ENCODE assay signal across 12 mouse cellular contexts in the genomic region with DNA sequence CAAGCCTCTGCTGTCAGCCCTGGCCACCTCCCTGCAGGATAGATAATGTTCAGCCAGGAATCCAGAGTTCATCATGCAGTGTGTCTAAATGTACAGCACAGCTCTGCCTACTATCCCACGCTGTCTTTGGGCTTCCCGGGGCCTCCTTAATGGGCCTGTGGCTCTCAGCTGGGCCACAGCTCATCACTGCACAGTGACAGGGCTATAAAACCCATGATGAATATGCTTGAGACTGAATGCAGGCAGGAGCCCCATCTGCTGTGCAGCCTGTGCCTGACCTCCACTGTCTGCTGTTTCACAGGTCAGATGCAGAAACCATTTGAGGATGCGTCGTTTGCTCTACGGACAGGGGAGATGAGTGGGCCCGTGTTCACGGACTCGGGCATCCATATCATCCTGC. TPM values are rescaled to one million over a fixed set of nuclear protein-coding genes. Genes with fewer than 3 reads are reported as not detected.
DNase-seq lines count a peak whose midpoint lies in the region; ATAC-seq lines count a peak whose summit lies in the region.
"Had no signal": no experiment of that assay in that cellular context is flagged by ENCODE, and none has a peak within 500 bp of the region (broad histone marks: within the 10 kb centered on the region; RNA-seq: fewer than 3 reads in every experiment).

No protein-coding gene starts in this region.

- H3K4me1 ChIP-seq in limb, embryonic 12.5 days (replicated peaks): peaks cover 12% of the 10 kb centered on the region
- peaks cover 13% of the 10 kb centered on the region; the same call in 1 of the 2 replicates for H3K4me1 ChIP-seq in limb, embryonic 10.5 days
- H3K4me1 ChIP-seq in midbrain, embryonic 13.5 days (replicated peaks): peaks cover 48% of the 10 kb centered on the region
- peaks cover 40% of the 10 kb centered on the region for H3K4me1 ChIP-seq in neural tube, embryonic 14.5 days (ENCODE audit: control insufficient read depth, insufficient read depth, low read length)
- H3K4me1 ChIP-seq: embryonic facial prominence, embryonic 13.5 days; lung, embryonic 15.5 days had no signal

- DNase-seq in embryo, embryonic 11 days: peak; percentile 40
- no peak for DNase-seq in embryo, embryonic 10 days (ENCODE audit: low spot score)
- DNase-seq in limb, embryonic 10.5 days (ENCODE audit: low spot score): no peak
- DNase-seq in adrenal gland, postnatal 36 days: no peak
- DNase-seq: layer of hippocampus, adult 9-11 months had no signal

- no peaks in the 10 kb centered on the region for H3K9me3 ChIP-seq in limb, embryonic 12.5 days
- no peaks in the 10 kb centered on the region for H3K9me3 ChIP-seq in limb, embryonic 10.5 days (replicated peaks)
- no peaks in the 10 kb centered on the region for H3K9me3 ChIP-seq in midbrain, embryonic 13.5 days
- H3K9me3 ChIP-seq in neural tube, embryonic 14.5 days (ENCODE audit: control insufficient read depth, low read length): no peaks in the 10 kb centered on the region
- H3K9me3 ChIP-seq: embryonic facial prominence, embryonic 13.5 days; lung, embryonic 15.5 days had no signal

- H3K4me2 ChIP-seq in limb, embryonic 12.5 days: no peak overlapping the region
- no peak overlapping the region for H3K4me2 ChIP-seq in midbrain, embryonic 13.5 days (replicated peaks)
- no peak overlapping the region for H3K4me2 ChIP-seq in neural tube, embryonic 14.5 days (ENCODE audit: low read depth, low read length)
- H3K4me2 ChIP-seq: embryonic facial prominence, embryonic 13.5 days; liver, embryonic 11.5 days; lung, embryonic 15.5 days had no signal

- WGBS in limb, embryonic 12.5 days: 86% methylated on average over 8 of the region's 8 CpGs
- WGBS in limb, embryonic 10.5 days: 83% methylated on average over 8 of the region's 8 CpGs
- WGBS in midbrain, embryonic 13.5 days: 83% methylated on average over 8 of the region's 8 CpGs
- 16% methylated on average over 8 of the region's 8 CpGs for WGBS in neural tube, embryonic 14.5 days

- ATAC-seq in limb, embryonic 12.5 days (ENCODE audit: insufficient number of reproducible peaks, insufficient read depth, low FRiP score, low TSS enrichment, low read depth): no peak
- 0 out of 2 replicates have a peak, but pooled peaks have one; percentile 4 for ATAC-seq in midbrain, embryonic 13.5 days
- ATAC-seq in neural tube, embryonic 14.5 days (ENCODE audit: low read depth): peak; percentile 32
- ATAC-seq in erythroblast, adult 5-6 weeks (replicated peaks; ENCODE audit: low FRiP score, poor library complexity, severe bottlenecking): no peak

- H3K27ac ChIP-seq in limb, embryonic 12.5 days: no peak overlapping the region
- H3K27ac ChIP-seq in limb, embryonic 10.5 days: no peak overlapping the region
- H3K27ac ChIP-seq in midbrain, embryonic 13.5 days: peak overlapping the region; percentile 85
- peak overlapping the region; percentile 87 for H3K27ac ChIP-seq in neural tube, embryonic 14.5 days (ENCODE audit: low read depth, low read length)
- H3K27ac ChIP-seq: embryonic facial prominence, embryonic 13.5 days; lung, embryonic 15.5 days had no signal

- peaks cover 73% of the 10 kb centered on the region for H3K36me3 ChIP-seq in limb, embryonic 12.5 days
- peaks cover 76% of the 10 kb centered on the region for H3K36me3 ChIP-seq in limb, embryonic 10.5 days
- peaks cover 67% of the 10 kb centered on the region for H3K36me3 ChIP-seq in midbrain, embryonic 13.5 days
- H3K36me3 ChIP-seq in neural tube, embryonic 14.5 days (ENCODE audit: control insufficient read depth, insufficient read depth, low read length): 0 out of 2 replicates have a peak, but pooled peaks cover 8% of the 10 kb centered on the region

- no peaks in the 10 kb centered on the region for H3K27me3 ChIP-seq in limb, embryonic 12.5 days
- no peaks in the 10 kb centered on the region for H3K27me3 ChIP-seq in limb, embryonic 10.5 days (ENCODE audit: low read depth, poor library complexity, severe bottlenecking)
- no peaks in the 10 kb centered on the region for H3K27me3 ChIP-seq in midbrain, embryonic 13.5 days
- H3K27me3 ChIP-seq in neural tube, embryonic 14.5 days (ENCODE audit: control insufficient read depth, insufficient read depth, low read length): no peaks in the 10 kb centered on the region
- H3K27me3 ChIP-seq: embryonic facial prominence, embryonic 13.5 days; lung, embryonic 15.5 days had no signal

- H3K4me3 ChIP-seq in limb, embryonic 12.5 days (replicated peaks): no peak overlapping the region
- no peak overlapping the region for H3K4me3 ChIP-seq in limb, embryonic 10.5 days
- no peak overlapping the region for H3K4me3 ChIP-seq in midbrain, embryonic 13.5 days (replicated peaks)
- H3K4me3 ChIP-seq in neural tube, embryonic 14.5 days (ENCODE audit: low read depth, low read length): no peak overlapping the region
- H3K4me3 ChIP-seq: embryonic facial prominence, embryonic 13.5 days; lung, embryonic 15.5 days had no signal

- 0 out of 2 replicates have a peak overlapping the region, but pooled peaks have one; percentile 9 for H3K9ac ChIP-seq in limb, embryonic 12.5 days (replicated peaks)
- peak overlapping the region; percentile 24; the same call in 1 of the 2 replicates for H3K9ac ChIP-seq in midbrain, embryonic 13.5 days (replicated peaks)
- H3K9ac ChIP-seq in neural tube, embryonic 14.5 days (replicated peaks; ENCODE audit: low read depth, low read length): 0 out of 2 replicates have a peak overlapping the region, but pooled peaks have one; percentile 21
- H3K9ac ChIP-seq: embryonic facial prominence, embryonic 13.5 days; lung, embryonic 15.5 days had no signal

RNA-seq across cellular contexts. Expression of a gene that starts 11.0 kb away (rescaled TPM):
- polyA plus RNA-seq in limb, embryonic 12.5 days (2016; fragmentation: Nextera tagmentation; extraction: Ambion mirVana): 52.2 and 52.7 TPM in 2 replicates
- polyA plus RNA-seq in limb, embryonic 10.5 days (2016; fragmentation: Nextera tagmentation; extraction: Ambion mirVana): 82.8 and 93.0 TPM in 2 replicates
- polyA plus RNA-seq in midbrain, embryonic 13.5 days (2015; fragmentation: Nextera tagmentation; extraction: Ambion mirVana): 62.0 and 63.2 TPM in 2 replicates
- 61.1 and 68.8 TPM in 2 replicates for polyA plus RNA-seq in neural tube, embryonic 14.5 days (2014; fragmentation: Nextera tagmentation; extraction: Ambion mirVana)
- total RNA-seq in erythroblast, adult 5-6 weeks (2015; ENCODE audit: low replicate concordance): 4.2 and 4.6 TPM in 2 replicates
- total RNA-seq in erythroblast, adult 5-6 weeks (2017; ENCODE audit: low replicate concordance): 2.1 and 3.8 TPM in 2 replicates
- 10 to 100 TPM; 24.5 to 27.8 TPM for total RNA-seq in adrenal gland, postnatal 36 days (2021)

RNA-seq across cellular contexts. Expression of a gene that starts 18.3 kb away (rescaled TPM):
- polyA plus RNA-seq in limb, embryonic 12.5 days (2016; fragmentation: Nextera tagmentation; extraction: Ambion mirVana): 20.9 and 21.0 TPM in 2 replicates
- 21.5 and 21.6 TPM in 2 replicates for polyA plus RNA-seq in limb, embryonic 10.5 days (2016; fragmentation: Nextera tagmentation; extraction: Ambion mirVana)
- polyA plus RNA-seq in midbrain, embryonic 13.5 days (2015; fragmentation: Nextera tagmentation; extraction: Ambion mirVana): 17.7 and 19.0 TPM in 2 replicates
- polyA plus RNA-seq in neural tube, embryonic 14.5 days (2014; fragmentation: Nextera tagmentation; extraction: Ambion mirVana): 9.6 and 10.6 TPM in 2 replicates
- total RNA-seq in erythroblast, adult 5-6 weeks (2015; ENCODE audit: low replicate concordance): 7.5 and 18.8 TPM in 2 replicates
- total RNA-seq in erythroblast, adult 5-6 weeks (2017; ENCODE audit: low replicate concordance): 2.3 and 3.2 TPM in 2 replicates
- total RNA-seq in adrenal gland, postnatal 36 days (2021): 10 to 100 TPM; 14.7 to 16.5 TPM

RNA-seq across cellular contexts. Expression of a gene that starts 20.2 kb away (rescaled TPM):
- polyA plus RNA-seq in limb, embryonic 12.5 days (2016; fragmentation: Nextera tagmentation; extraction: Ambion mirVana): 395 and 428 TPM in 2 replicates
- polyA plus RNA-seq in limb, embryonic 10.5 days (2016; fragmentation: Nextera tagmentation; extraction: Ambion mirVana): 330 TPM in 2 replicates
- polyA plus RNA-seq in midbrain, embryonic 13.5 days (2015; fragmentation: Nextera tagmentation; extraction: Ambion mirVana): 541 and 558 TPM in 2 replicates
- 464 and 488 TPM in 2 replicates for polyA plus RNA-seq in neural tube, embryonic 14.5 days (2014; fragmentation: Nextera tagmentation; extraction: Ambion mirVana)
- 139 and 174 TPM in 2 replicates for total RNA-seq in erythroblast, adult 5-6 weeks (2015; ENCODE audit: low replicate concordance)
- 32.8 and 53.8 TPM in 2 replicates for total RNA-seq in erythroblast, adult 5-6 weeks (2017; ENCODE audit: low replicate concordance)
- total RNA-seq in adrenal gland, postnatal 36 days (2021): 100 to 1,000 TPM; 354 to 362 TPM

Comparison
In these comparisons a context has a peak if more than half of its experiments do, and no peak if none do; other contexts are left out.
1. ATAC-seq: peak in midbrain, embryonic 13.5 days (single experiment) and neural tube, embryonic 14.5 days (single experiment); none in limb, embryonic 12.5 days (single experiment) and erythroblast, adult 5-6 weeks (single experiment).
2. H3K27ac ChIP-seq: peak in midbrain, embryonic 13.5 days (single experiment) and neural tube, embryonic 14.5 days (single experiment); none in limb, embryonic 12.5 days (single experiment) and limb, embryonic 10.5 days (single experiment).
3. Peak in every context shown above with its lines, with median percentiles within 50 percentile points of each other: H3K9ac ChIP-seq.